Comparison of ENCODE assay signal across 26 mouse cellular contexts in the genomic region with DNA sequence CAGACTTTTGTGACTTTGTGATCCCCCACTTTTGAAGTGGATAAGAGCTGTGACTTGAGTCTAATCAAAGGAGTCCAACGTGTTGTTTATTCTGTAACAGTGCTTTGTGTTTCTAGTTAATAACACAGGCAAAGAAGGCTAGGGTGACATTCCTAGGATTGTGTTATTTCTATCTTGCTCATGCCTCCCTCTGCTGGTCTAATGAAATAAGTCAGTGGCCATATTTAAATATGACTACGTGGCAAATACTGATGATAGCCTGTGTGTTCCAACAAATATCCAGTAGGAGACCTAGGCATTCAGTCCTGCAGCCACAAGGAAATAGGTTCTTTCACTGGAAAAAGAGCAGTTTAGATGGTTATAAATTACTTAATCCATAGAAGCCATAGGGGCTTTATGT. TPM values are rescaled to one million over a fixed set of nuclear protein-coding genes. Genes with fewer than 3 reads are reported as not detected.
DNase-seq lines count a peak whose midpoint lies in the region; ATAC-seq and TF ChIP-seq lines count a peak whose summit lies in the region.
"Had no signal": no experiment of that assay in that cellular context is flagged by ENCODE, and none has a peak within 500 bp of the region (broad histone marks: within the 10 kb centered on the region; RNA-seq: fewer than 3 reads in every experiment).

No protein-coding gene starts in this region.

- H3K4me2 ChIP-seq in hindbrain, embryonic 14.5 days (replicated peaks), result no peak overlapping the region

- WGBS in kidney, adult 2 months, result 50% methylated on average over 2 of the region's 2 CpGs
- 27% methylated on average over 2 of the region's 2 CpGs for WGBS in lung, adult 2 months
- 67% methylated on average over 2 of the region's 2 CpGs for WGBS in hindbrain, embryonic 14.5 days

- no peak overlapping the region for H3K4me3 ChIP-seq in kidney, adult 2 months (ENCODE audit: insufficient read depth, low read depth, low read length)
- H3K4me3 ChIP-seq in lung, adult 2 months (replicated peaks; ENCODE audit: extremely low read depth, low read depth, low read length), result no peak overlapping the region
- H3K4me3 ChIP-seq in hindbrain, embryonic 14.5 days (replicated peaks; ENCODE audit: low read length), result no peak overlapping the region

- no peaks in the 10 kb centered on the region for H3K9me3 ChIP-seq in hindbrain, embryonic 14.5 days (ENCODE audit: control insufficient read depth, low read length)

- no peak overlapping the region for H3K9ac ChIP-seq in hindbrain, embryonic 14.5 days
- H3K9ac ChIP-seq: liver, embryonic 14.5 days had no signal

- no peak for TF ChIP-seq CTCF in kidney, adult 2 months (conservative IDR thresholded peaks at IDR 0.05; ENCODE audit: insufficient read depth, insufficient read length, low read depth, low read length)
- TF ChIP-seq CTCF in lung, adult 2 months (IDR thresholded peaks at IDR 0.05; ENCODE audit: insufficient read depth, low read length), result no peak

- DNase-seq in kidney, adult 2 months, result peak; percentile 8
- DNase-seq in kidney, postnatal 25 days, result no peak
- peak; percentile 41 for DNase-seq in lung, postnatal 10 days
- no peak for DNase-seq in lung, adult 2 months
- peak; percentile 68 for DNase-seq in NIH3T3 (ENCODE audit: low read depth)
- no peak for DNase-seq in urinary bladder, adult 18-20 months (ENCODE audit: low spot score in 2 of 2)
- no peak for DNase-seq in hindbrain, embryonic 14.5 days (ENCODE audit: low spot score)
- DNase-seq: adrenal gland, adult 8-10 months; cerebellum, adult 11-12 months; spleen, adult 18-20 months; thymus, postnatal 25 days had no signal

- no peaks in the 10 kb centered on the region for H3K27me3 ChIP-seq in kidney, adult 2 months (replicated peaks; ENCODE audit: control insufficient read depth, insufficient read depth, low read length)
- no peaks in the 10 kb centered on the region for H3K27me3 ChIP-seq in hindbrain, embryonic 14.5 days (ENCODE audit: control insufficient read depth, insufficient read depth, low read length)

- H3K4me1 ChIP-seq in kidney, adult 2 months (ENCODE audit: control insufficient read depth, insufficient read depth, low read length), result no peaks in the 10 kb centered on the region
- no peaks in the 10 kb centered on the region for H3K4me1 ChIP-seq in lung, adult 2 months (ENCODE audit: control insufficient read depth, insufficient read depth, low read length)
- no peaks in the 10 kb centered on the region for H3K4me1 ChIP-seq in hindbrain, embryonic 14.5 days (replicated peaks; ENCODE audit: control insufficient read depth, insufficient read depth, low read length)

- TF ChIP-seq POLR2A in kidney, adult 2 months (IDR thresholded peaks at IDR 0.05; ENCODE audit: low read depth, low read length), result no peak
- TF ChIP-seq POLR2A in lung, adult 2 months (IDR thresholded peaks at IDR 0.05; ENCODE audit: borderline replicate concordance, extremely low read depth, low read depth, low read length), result no peak

- no peaks in the 10 kb centered on the region for H3K36me3 ChIP-seq in kidney, adult 2 months (ENCODE audit: control insufficient read depth, insufficient read depth, low read length)
- no peaks in the 10 kb centered on the region for H3K36me3 ChIP-seq in hindbrain, embryonic 14.5 days (replicated peaks; ENCODE audit: control insufficient read depth, insufficient read depth)

- H3K27ac ChIP-seq in kidney, adult 2 months (ENCODE audit: insufficient read depth, low read depth, low read length), result no peak overlapping the region
- no peak overlapping the region for H3K27ac ChIP-seq in hindbrain, embryonic 14.5 days
- H3K27ac ChIP-seq: liver, embryonic 14.5 days had no signal

- peak; percentile 73; the same call in 1 of the 2 replicates for ATAC-seq in neutrophil, adult 5-6 weeks (ENCODE audit: extremely low read depth, insufficient number of reproducible peaks, low FRiP score, poor library complexity, severe bottlenecking)
- ATAC-seq in hindbrain, embryonic 14.5 days (ENCODE audit: low FRiP score), result no peak
- ATAC-seq: inflammation-experienced regulatory T-cells, adult 6 months had no signal

RNA-seq across cellular contexts. Expression of gene Tas2r126, which starts 0.8 kb away (rescaled TPM):
- not detected in 2 replicates for polyA plus RNA-seq in kidney, adult 2 months (2012; rRNA removed)
- polyA plus RNA-seq in lung, adult 2 months (2012; rRNA removed), result 0.22 TPM in 1 of 2 replicates, not detected in the other
- total RNA-seq in neutrophil, adult 5-6 weeks (2017), result 2.2 and 2.3 TPM in 2 replicates
- not detected in 2 replicates for polyA plus RNA-seq in hindbrain, embryonic 14.5 days (2014; fragmentation: Nextera tagmentation; extraction: Ambion mirVana)
- total RNA-seq: heart, postnatal 25 days; left cerebral cortex, adult 18-20 months; megakaryocyte-erythroid progenitor cell, adult 5-6 weeks had no signal
- polyA plus RNA-seq: embryonic facial prominence, embryonic 14.5 days; forebrain, embryonic 11.5 days; frontal cortex, adult 2 months; gonadal fat pad, adult 2 months; inflammation-experienced regulatory T-cells, adult 6 months; large intestine, adult 2 months; limb, embryonic 11.5 days; liver, embryonic 14.5 days; neural tube, embryonic 14.5 days; stomach, embryonic 16.5 days had no signal

RNA-seq across cellular contexts. Expression of gene Tas2r135, which starts 28.3 kb away (rescaled TPM):
- polyA plus RNA-seq in kidney, adult 2 months (2012; rRNA removed), result not detected in 2 replicates
- polyA plus RNA-seq in lung, adult 2 months (2012; rRNA removed), result 0.50 TPM in 1 of 2 replicates, not detected in the other
- total RNA-seq in neutrophil, adult 5-6 weeks (2017), result 7.4 and 12.2 TPM in 2 replicates
- not detected in 2 replicates for polyA plus RNA-seq in hindbrain, embryonic 14.5 days (2014; fragmentation: Nextera tagmentation; extraction: Ambion mirVana)
- total RNA-seq: heart, postnatal 25 days; left cerebral cortex, adult 18-20 months; megakaryocyte-erythroid progenitor cell, adult 5-6 weeks had no signal
- polyA plus RNA-seq: embryonic facial prominence, embryonic 14.5 days; forebrain, embryonic 11.5 days; gonadal fat pad, adult 2 months; inflammation-experienced regulatory T-cells, adult 6 months; large intestine, adult 2 months; limb, embryonic 11.5 days; liver, embryonic 14.5 days; neural tube, embryonic 14.5 days; stomach, embryonic 16.5 days had no signal

RNA-seq across cellular contexts. Expression of gene Olfr458, which starts 31.4 kb away (rescaled TPM):
- not detected in 2 replicates for polyA plus RNA-seq in kidney, adult 2 months (2012; rRNA removed)
- polyA plus RNA-seq in lung, adult 2 months (2012; rRNA removed), result not detected in 2 replicates
- total RNA-seq in neutrophil, adult 5-6 weeks (2017), result 0.58 TPM in 1 of 2 replicates, not detected in the other
- not detected in 2 replicates for polyA plus RNA-seq in hindbrain, embryonic 14.5 days (2014; fragmentation: Nextera tagmentation; extraction: Ambion mirVana)
- total RNA-seq: adrenal gland, adult 8-10 months; heart, postnatal 25 days; left cerebral cortex, adult 18-20 months; megakaryocyte-erythroid progenitor cell, adult 5-6 weeks had no signal
- polyA plus RNA-seq: brain, embryonic 14.5 days; embryonic facial prominence, embryonic 14.5 days; forebrain, embryonic 11.5 days; frontal cortex, adult 2 months; gonadal fat pad, adult 2 months; inflammation-experienced regulatory T-cells, adult 6 months; large intestine, adult 2 months; limb, embryonic 11.5 days; liver, embryonic 14.5 days; neural tube, embryonic 14.5 days; stomach, embryonic 16.5 days had no signal

RNA-seq across cellular contexts. Expression of gene Tas2r143, which starts 33.5 kb away (rescaled TPM):
- not detected in 2 replicates for polyA plus RNA-seq in kidney, adult 2 months (2012; rRNA removed)
- polyA plus RNA-seq in lung, adult 2 months (2012; rRNA removed), result 0.63 and 0.92 TPM in 2 replicates
- 7.2 and 12.5 TPM in 2 replicates for total RNA-seq in neutrophil, adult 5-6 weeks (2017)
- polyA plus RNA-seq in hindbrain, embryonic 14.5 days (2014; fragmentation: Nextera tagmentation; extraction: Ambion mirVana), result not detected in 2 replicates
- total RNA-seq: left cerebral cortex, adult 18-20 months had no signal
- polyA plus RNA-seq: embryonic facial prominence, embryonic 14.5 days; forebrain, embryonic 11.5 days; inflammation-experienced regulatory T-cells, adult 6 months; limb, embryonic 11.5 days; liver, embryonic 14.5 days; neural tube, embryonic 14.5 days; stomach, embryonic 16.5 days had no signal

RNA-seq across cellular contexts. Expression of gene Olfr457, which starts 42.6 kb away (rescaled TPM):
- polyA plus RNA-seq in kidney, adult 2 months (2012; rRNA removed), result not detected in 2 replicates
- not detected in 2 replicates for polyA plus RNA-seq in lung, adult 2 months (2012; rRNA removed)
- 0.23 and 0.37 TPM in 2 replicates for total RNA-seq in neutrophil, adult 5-6 weeks (2017)
- polyA plus RNA-seq in hindbrain, embryonic 14.5 days (2014; fragmentation: Nextera tagmentation; extraction: Ambion mirVana), result not detected in 2 replicates
- total RNA-seq: adrenal gland, adult 8-10 months; heart, postnatal 25 days; left cerebral cortex, adult 18-20 months; megakaryocyte-erythroid progenitor cell, adult 5-6 weeks had no signal
- polyA plus RNA-seq: brain, embryonic 14.5 days; embryonic facial prominence, embryonic 14.5 days; forebrain, embryonic 11.5 days; frontal cortex, adult 2 months; gonadal fat pad, adult 2 months; large intestine, adult 2 months; limb, embryonic 11.5 days; liver, embryonic 14.5 days; stomach, embryonic 16.5 days had no signal

Comparison
In these comparisons a context has a peak if more than half of its experiments do, and no peak if none do; other contexts are left out.
1. DNase-seq: peak in kidney, adult 2 months (single experiment), lung, postnatal 10 days (single experiment) and NIH3T3 (single experiment); none in kidney, postnatal 25 days (0 of 2), lung, adult 2 months (single experiment), urinary bladder, adult 18-20 months (0 of 2) and hindbrain, embryonic 14.5 days (single experiment).